Mouse (Mus musculus) lung, postnatal 0 days (tissue): ENCODE measurements around the gene Enox1. TPM values are rescaled to one million over a fixed set of nuclear protein-coding genes. Genes with fewer than 3 reads are reported as not detected.

Experiments
- ATAC-seq: fragments of 200-750 bp; cut with Nextera tagmentation; 2 replicates; pipeline ENCODE4 v1.8.0; 2017; ENCODE audit warnings: moderate library complexity
- DNase-seq: peaks from one replicate; pipeline ENCODE4 v3.0.0-alpha.2; 2016; ENCODE audit warnings: low spot score
- H3K27ac ChIP-seq: fragments of 300-500 bp; sonication (generic); 2 replicates; pipeline ENCODE4 v1.5.1; 2014; ENCODE audit warnings: antibody characterized with exemption, mild to moderate bottlenecking, low read length, mixed read lengths
- H3K27me3 ChIP-seq: fragments of 300-500 bp; sonication (generic); replicated peaks from 2 replicates; pipeline ENCODE4 v1.6.1; 2014; ENCODE audit warnings: low read length, mixed read lengths; ENCODE audit not compliant: insufficient read depth
- H3K36me3 ChIP-seq: fragments of 300-500 bp; sonication (generic); 2 replicates; pipeline ENCODE4 v1.6.1; 2014; ENCODE audit warnings: low read length, mixed read lengths; ENCODE audit not compliant: insufficient read depth
- H3K4me1 ChIP-seq: fragments of 300-500 bp; sonication (generic); 2 replicates; pipeline ENCODE4 v1.6.1; 2014; ENCODE audit warnings: antibody characterized with exemption, low read depth, low read length, mixed read lengths; ENCODE audit not compliant: insufficient read depth
- H3K4me2 ChIP-seq: fragments of 300-500 bp; sonication (generic); replicated peaks from 2 replicates; pipeline ENCODE4 v1.6.1; 2014; ENCODE audit warnings: low read depth, mild to moderate bottlenecking, low read length, moderate library complexity, mixed read lengths
- H3K4me3 ChIP-seq: fragments of 300-500 bp; sonication (generic); 2 replicates; pipeline ENCODE4 v1.5.1; 2014; ENCODE audit warnings: low read depth, low read length
- H3K9ac ChIP-seq: fragments of 300-500 bp; sonication (generic); replicated peaks from 2 replicates; pipeline ENCODE4 v1.6.1; 2014; ENCODE audit warnings: low read depth, mild to moderate bottlenecking
- H3K9me3 ChIP-seq: fragments of 300-500 bp; sonication (generic); 2 replicates; pipeline ENCODE4 v1.6.1; 2016; ENCODE audit warnings: low read length, mixed read lengths
- CTCF ChIP-seq: IDR thresholded peaks from 2 replicates; pipeline ENCODE4 v1.5.1; 2016; ENCODE audit warnings: antibody characterized with exemption, mild to moderate bottlenecking
- EP300 ChIP-seq: IDR thresholded peaks from 2 replicates; pipeline ENCODE4 v1.6.1; 2016; ENCODE audit warnings: antibody characterized with exemption, mild to moderate bottlenecking, control low read depth
- WGBS: fragments of 180-500 bp; shearing (Covaris S2); extraction: QIAGEN DNeasy Blood & Tissue Kit; methylation state at CpG from one replicate; pipeline ENCODE4 v1.1.7; 2014; 5-methylcytosine and 5-hydroxymethylcytosine counted together
- polyA plus RNA-seq: library from polyadenylated mRNA; unstranded; fragments of >200 nt; fragmentation: Nextera tagmentation; extraction: Ambion mirVana; gene quantifications from 2 replicates; pipeline ENCODE4 v1.2.1, GENCODE M21; 2015

Enox1 gene
- polyA plus RNA-seq, 1 experiment from 2014 or later: 1.5 TPM

DNA sequence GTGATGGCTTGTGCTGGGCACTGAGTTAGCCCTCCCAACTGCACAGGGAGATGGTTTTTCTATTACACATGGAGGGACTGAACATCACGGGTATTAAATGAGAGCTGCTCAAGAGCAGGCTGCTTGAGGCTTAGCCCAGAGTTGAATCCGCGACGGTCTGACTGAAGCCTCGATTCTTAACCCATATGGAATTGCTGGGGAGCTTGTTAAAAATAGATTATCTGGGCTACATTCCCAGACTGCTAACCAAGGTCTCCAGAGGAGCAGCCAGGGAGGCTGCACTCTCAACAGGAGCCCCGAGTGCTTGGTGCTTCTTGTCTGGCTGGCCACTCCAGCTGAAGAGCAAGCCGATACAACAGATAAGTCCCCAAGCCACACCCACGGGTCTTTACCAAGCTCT is 562.3 kb downstream of the Enox1 start:
- H3K4me3 ChIP-seq: no peak overlapping the region
- no peak for DNase-seq
- H3K27me3 ChIP-seq: no peaks in the 10 kb centered on the region
- H3K36me3 ChIP-seq: no peaks in the 10 kb centered on the region
- no peak overlapping the region for H3K4me2 ChIP-seq
- H3K9me3 ChIP-seq: no peaks in the 10 kb centered on the region
- no peaks in the 10 kb centered on the region for H3K4me1 ChIP-seq
- TF ChIP-seq CTCF: no peak
- H3K9ac ChIP-seq: no peak overlapping the region
- no peak for ATAC-seq
- H3K27ac ChIP-seq: no peak overlapping the region
- 50% methylated on average over 8 of the region's 8 CpGs for WGBS

DNA sequence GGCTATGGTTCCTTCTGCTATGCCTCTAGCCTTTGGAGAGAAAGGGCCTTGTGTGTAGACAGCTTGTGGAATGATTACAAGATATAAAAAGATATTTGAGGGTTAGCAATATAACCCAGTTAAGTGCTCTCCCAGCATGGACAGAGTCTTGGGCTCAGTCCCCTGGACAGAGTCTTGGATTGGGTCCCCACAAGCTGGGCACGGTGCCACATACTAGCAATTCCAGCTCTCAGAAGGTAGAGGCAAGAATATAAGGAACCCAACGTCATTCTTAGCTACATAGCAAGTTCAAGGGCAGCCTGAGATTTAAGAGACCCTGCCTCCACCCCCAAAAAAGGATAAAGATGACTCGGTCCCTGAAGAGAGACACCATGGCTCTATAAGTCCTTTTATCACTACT is 581.5 kb downstream of the Enox1 start:
- 58% methylated on average over 3 of the region's 3 CpGs for WGBS
- DNase-seq: no peak

DNA sequence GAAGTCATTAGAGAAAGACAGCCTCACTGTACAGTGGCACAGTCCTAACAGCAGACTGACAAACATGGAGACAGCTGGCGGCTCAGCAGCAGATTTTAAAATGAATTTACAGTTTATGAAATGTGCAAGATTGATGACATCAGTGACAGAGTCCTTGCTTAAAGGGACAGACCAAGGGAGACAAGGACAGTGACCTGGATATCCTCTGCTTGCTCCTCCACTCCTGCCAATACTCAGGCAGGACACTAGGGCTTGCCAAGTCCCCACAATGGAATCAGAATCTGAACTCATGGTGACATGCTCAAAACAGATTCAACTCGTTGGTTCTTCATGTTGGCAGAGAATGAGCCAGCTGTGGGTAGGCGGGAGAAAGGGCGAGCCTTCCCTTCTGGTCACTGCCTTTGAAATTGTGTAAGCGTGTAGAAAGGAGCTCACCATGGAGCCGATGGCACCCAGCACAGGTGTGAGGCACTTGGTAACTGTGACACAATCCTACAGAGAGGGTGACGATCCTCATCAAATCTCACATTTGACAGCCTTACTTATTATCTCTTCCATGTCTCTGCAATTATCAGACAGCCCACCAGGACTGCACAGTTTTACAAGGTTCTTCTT is 582.3 kb downstream of the Enox1 start:
- no peak for TF ChIP-seq CTCF
- Histone ChIP-seq H3K27me3 (no peaks in the 10 kb centered on the region), H3K9ac (no peak overlapping the region), H3K4me1 (no peaks in the 10 kb centered on the region), H3K36me3 (no peaks in the 10 kb centered on the region), H3K9me3 (no peaks in the 10 kb centered on the region), H3K4me3 (no peak overlapping the region), H3K27ac (no peak overlapping the region), H3K4me2 (no peak overlapping the region)
- 82% methylated on average over 7 of the region's 7 CpGs for WGBS
- ATAC-seq (no peak), DNase-seq (no peak)

More for the DNA sequence above, 581.5 kb downstream of the Enox1 start:
- no peak for ATAC-seq
- Histone ChIP-seq H3K27me3 (no peaks in the 10 kb centered on the region), H3K4me3 (no peak overlapping the region), H3K9me3 (no peaks in the 10 kb centered on the region), H3K4me2 (no peak overlapping the region), H3K27ac (no peak overlapping the region), H3K36me3 (no peaks in the 10 kb centered on the region), H3K9ac (no peak overlapping the region), H3K4me1 (no peaks in the 10 kb centered on the region)
- TF ChIP-seq EP300: no peak
- no peak for TF ChIP-seq CTCF

GRCm38 (mm10) chr14:77739376-77739775 is 582.8 kb downstream of the Enox1 start:
- Histone ChIP-seq H3K4me2 (no peak overlapping the region), H3K36me3 (no peaks in the 10 kb centered on the region), H3K9me3 (no peaks in the 10 kb centered on the region), H3K27me3 (no peaks in the 10 kb centered on the region), H3K9ac (no peak overlapping the region), H3K4me1 (no peaks in the 10 kb centered on the region), H3K4me3 (no peak overlapping the region), H3K27ac (no peak overlapping the region)
- no peak for ATAC-seq
- DNase-seq: no peak
- no peak for TF ChIP-seq CTCF
- no peak for TF ChIP-seq EP300

- Histone ChIP-seq H3K27me3 (no peaks in the 10 kb centered on the region), H3K36me3 (no peaks in the 10 kb centered on the region), H3K9me3 (no peaks in the 10 kb centered on the region), H3K4me3 (no peak overlapping the region), H3K4me2 (no peak overlapping the region), H3K27ac (no peak overlapping the region), H3K4me1 (no peaks in the 10 kb centered on the region), H3K9ac (no peak overlapping the region)
- ATAC-seq (no peak), DNase-seq (no peak)
- no peak for TF ChIP-seq CTCF
- no peak for TF ChIP-seq EP300
- 88% methylated on average over 5 of the region's 5 CpGs for WGBS
These were observed 588.2 kb downstream of the Enox1 start for GRCm38 (mm10) chr14:77744638-77745240.

DNA sequence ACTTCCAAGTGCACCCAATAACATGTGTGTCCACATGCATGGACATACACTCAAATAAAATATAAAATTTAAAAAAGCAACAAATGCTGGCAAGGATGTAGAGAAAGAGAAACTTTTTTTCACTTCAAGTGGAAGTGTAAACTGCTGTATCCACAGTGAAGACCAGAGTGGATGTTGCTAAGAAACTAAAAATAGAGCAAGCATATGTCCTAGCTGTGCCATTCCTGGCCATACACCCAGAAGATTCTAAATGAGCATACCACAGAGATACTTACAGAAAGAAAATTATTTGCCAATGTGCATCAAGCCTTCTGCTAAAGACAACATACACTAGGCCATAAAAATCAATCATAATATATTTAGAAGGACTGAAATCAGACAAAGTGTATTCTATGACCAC is 592.4 kb downstream of the Enox1 start:
- no peak for ATAC-seq

More for the DNA sequence above, 592.4 kb downstream of the Enox1 start:
- Histone ChIP-seq H3K9ac (no peak overlapping the region), H3K9me3 (no peaks in the 10 kb centered on the region), H3K4me2 (no peak overlapping the region), H3K4me1 (no peaks in the 10 kb centered on the region), H3K27ac (no peak overlapping the region), H3K27me3 (no peaks in the 10 kb centered on the region), H3K36me3 (no peaks in the 10 kb centered on the region), H3K4me3 (no peak overlapping the region)
- TF ChIP-seq CTCF (no peak), EP300 (no peak)
- no peak for DNase-seq

Other genes with a start within 250 kb of the Enox1 start
- gene Ccdc122, start 120.0 kb upstream of the Enox1 start, polyA plus RNA-seq: 6.2 and 8.2 TPM in 2 replicates
- gene Lacc1, start 119.9 kb upstream of the Enox1 start, polyA plus RNA-seq: 5.0 and 6.5 TPM in 2 replicates